Mouse (Mus musculus) gastrocnemius, postnatal 4 days (tissue): ENCODE measurements at regions not wholly inside any gene's neighbourhood (a gene's known extent, or its start where the extent isn't known, plus 50 kb on each side); places are given as distances from the start of the nearest gene placed in this dataset.
"Not testable (repeated sequence)": the region's sequence is repeated elsewhere in the genome, so short reads cannot be mapped to it uniquely, and the experiment has no call there.

Experiments used
- DNase-seq, 2 experiments: peaks; one replicate each; pipeline ENCODE4 v3.0.0; 2021 to 2022; ENCODE audit warnings: low spot score in 2 of 2, mixed read lengths in 2 of 2

- no peak for DNase-seq
Observed at GRCm38 (mm10) chr9:27453476-27453875, 56.9 kb downstream of the Spata19 start.

- DNase-seq: no peak
Observed at GRCm38 (mm10) chr9:27453924-27454652, 57.5 kb downstream of the Spata19 start.

GRCm38 (mm10) chr9:27458335-27459040, 61.9 kb downstream of the Spata19 start:
- DNase-seq: no peak

- DNase-seq: no peak
Observed at GRCm38 (mm10) chr9:27461029-27461428, 64.4 kb downstream of the Spata19 start.

- DNase-seq: no peak
Observed at GRCm38 (mm10) chr9:27464006-27464405, 67.4 kb downstream of the Spata19 start.

GRCm38 (mm10) chr9:27475468-27475867, 78.9 kb downstream of the Spata19 start:
- peak in 1 of 2 experiments; percentile 21 for DNase-seq

- no peak for DNase-seq
Observed at GRCm38 (mm10) chr9:27476636-27477035, 80.0 kb downstream of the Spata19 start.

GRCm38 (mm10) chr9:27477079-27477687, 80.6 kb downstream of the Spata19 start:
- no peak for DNase-seq

- no peak for DNase-seq
Observed at GRCm38 (mm10) chr9:27478346-27478745, 81.7 kb downstream of the Spata19 start.

- no peak for DNase-seq
Observed at GRCm38 (mm10) chr9:27501816-27502215, 105.2 kb downstream of the Spata19 start.

GRCm38 (mm10) chr9:27509157-27509556, 112.6 kb downstream of the Spata19 start:
- DNase-seq: no peak

GRCm38 (mm10) chr9:27509711-27510110, 113.1 kb downstream of the Spata19 start:
- DNase-seq: no peak

- no peak for DNase-seq
Observed at GRCm38 (mm10) chr9:27511161-27511560, 114.6 kb downstream of the Spata19 start.

GRCm38 (mm10) chr9:27515427-27516110, 119.0 kb downstream of the Spata19 start:
- DNase-seq: no peak

- DNase-seq: no peak
Observed at GRCm38 (mm10) chr9:27518031-27518430, 121.4 kb downstream of the Spata19 start.

GRCm38 (mm10) chr9:27519711-27520110, 123.1 kb downstream of the Spata19 start:
- DNase-seq: no peak

GRCm38 (mm10) chr9:27521181-27521580, 124.6 kb downstream of the Spata19 start:
- no peak for DNase-seq

- DNase-seq: no peak
Observed at GRCm38 (mm10) chr9:27526681-27527080, 130.1 kb downstream of the Spata19 start.

GRCm38 (mm10) chr9:27538480-27538879, 141.9 kb downstream of the Spata19 start:
- DNase-seq: no peak

GRCm38 (mm10) chr9:27541585-27542151, 145.1 kb downstream of the Spata19 start:
- DNase-seq: no peak

- DNase-seq: not testable (repeated sequence)
Observed at GRCm38 (mm10) chr9:27554697-27555096, 158.1 kb downstream of the Spata19 start.
